Mouse (Mus musculus) heart, postnatal 0 days (tissue): ENCODE results near the gene Apc2.

Experiments used
- CTCF ChIP-seq: IDR thresholded peaks from 2 replicates; pipeline ENCODE4 v1.5.1; 2016; ENCODE audit warnings: antibody characterized with exemption, control low read depth, low read depth
- EP300 ChIP-seq: IDR thresholded peaks from 2 replicates; pipeline ENCODE4 v1.6.1; 2016; ENCODE audit warnings: antibody characterized with exemption, low read depth

- TF ChIP-seq CTCF, result no peak
- peak; percentile 69; the same call in 1 of the 2 replicates for TF ChIP-seq EP300
Observed at GRCm38 (mm10) chr10:80260642-80261584, 34.9 kb upstream of the Apc2 start, which contains the start of the genes Gamt and Dazap1.
